Mouse (Mus musculus): ENCODE measurements around the gene Gm28051.

DNA sequence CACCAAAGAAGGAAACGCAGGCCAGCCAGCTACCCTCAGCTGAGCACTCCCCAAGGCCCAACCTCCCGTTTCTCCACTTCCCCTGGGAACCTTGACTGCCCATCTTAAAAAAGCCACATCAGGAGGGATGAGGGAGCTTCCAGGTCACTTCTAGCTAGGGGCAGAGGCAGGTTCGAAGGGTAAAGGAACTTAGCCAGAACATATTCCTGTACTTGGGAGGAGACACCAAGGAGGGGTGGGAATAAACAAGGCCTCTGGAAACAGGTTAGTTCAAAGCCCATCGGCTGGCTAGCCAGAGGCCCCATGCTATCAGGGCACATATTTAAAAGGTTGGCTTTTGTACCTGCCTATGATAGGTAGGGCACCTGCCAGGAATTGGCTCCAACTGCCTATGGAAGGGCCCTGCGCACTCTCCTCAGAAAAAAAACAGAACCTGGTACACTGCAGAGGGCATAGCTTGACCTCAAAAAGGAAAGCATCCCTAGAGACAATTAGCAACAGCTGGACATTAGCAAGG lies 55.8 kb downstream of the Gm28051 start:
- no peak for TF ChIP-seq CTCF (IDR thresholded peaks at IDR 0.05; ENCODE audit: extremely low read depth, insufficient read depth, low read length)
- no peak for TF ChIP-seq POLR2A (IDR thresholded peaks at IDR 0.05; ENCODE audit: extremely low read depth, insufficient read depth, low read length)

All from cortical plate, adult 2 months (tissue).